Mouse (Mus musculus) ovary, adult 18-20 months (tissue): ENCODE measurements at regions not wholly inside any gene's neighbourhood (a gene's known extent, or its start where the extent isn't known, plus 50 kb on each side); places are given as distances from the start of the nearest gene placed in this dataset.

Source experiments
- DNase-seq: peaks from one replicate; pipeline ENCODE4 v3.0.0; 2022; ENCODE audit warnings: low spot score, mixed read lengths

DNA sequence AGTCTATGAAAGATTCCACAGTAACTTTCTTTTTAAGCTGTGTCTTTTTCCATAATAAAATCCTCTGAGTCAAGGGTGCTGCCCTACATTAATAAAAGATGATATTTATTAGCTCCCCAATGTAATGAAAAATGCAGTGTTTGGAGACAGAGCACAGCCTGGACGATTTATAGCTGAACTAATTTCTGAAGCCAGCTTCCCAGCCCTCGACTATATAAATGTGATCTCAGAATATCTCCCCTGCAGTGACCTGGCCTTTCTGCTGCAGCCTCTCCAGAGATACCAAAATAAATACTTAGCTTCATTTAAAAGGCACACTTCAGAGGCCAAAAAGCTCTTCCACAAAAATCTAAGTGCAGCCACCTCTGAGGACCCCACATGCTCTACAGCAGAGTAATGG, 534.7 kb downstream of the Zfp619 start:
- no peak for DNase-seq

DNA sequence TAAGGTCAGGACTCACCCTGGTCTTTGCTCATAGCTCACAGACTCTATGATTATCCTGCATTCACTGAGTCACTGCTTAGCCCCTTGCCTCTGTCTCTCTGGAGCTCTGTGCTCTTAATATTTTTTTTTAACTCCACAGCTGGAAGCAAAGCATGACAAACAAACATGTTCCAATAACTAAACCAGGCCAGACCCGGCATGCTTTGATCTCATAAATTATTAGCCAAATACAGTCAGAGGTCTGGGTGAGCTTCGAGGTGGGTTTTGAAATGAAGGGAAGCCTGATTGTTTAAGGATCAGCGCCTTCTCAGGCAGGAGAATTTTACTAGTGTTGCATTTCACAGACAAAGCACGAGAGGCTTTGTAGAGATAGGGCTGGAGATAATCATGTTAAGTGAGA, 541.3 kb downstream of the Zfp619 start:
- DNase-seq: no peak

- no peak for DNase-seq
These were observed 547.1 kb downstream of the Zfp619 start for GRCm38 (mm10) chr7:40064631-40065030.

DNA sequence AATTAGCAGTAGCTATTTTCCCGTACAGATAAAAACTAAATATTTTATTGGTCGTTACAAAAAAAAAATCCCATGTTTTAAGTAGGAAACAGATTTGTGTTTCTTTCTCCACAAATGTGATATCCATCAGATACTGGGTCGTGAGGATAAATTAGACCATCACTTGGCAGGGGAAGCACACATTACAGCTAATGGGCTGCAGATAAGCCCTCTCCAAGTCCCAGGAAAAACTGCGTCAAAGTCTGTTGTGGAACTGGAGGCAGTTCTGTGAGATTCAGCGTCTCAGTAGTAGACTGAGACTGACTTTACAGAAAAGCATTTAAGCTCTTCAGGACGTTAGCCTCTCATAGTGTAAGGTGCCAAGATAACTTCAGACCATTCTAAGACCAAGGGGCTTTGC, 548.0 kb downstream of the Zfp619 start:
- peak; percentile 3 for DNase-seq

GRCm38 (mm10) chr7:40067378-40067777, 549.8 kb downstream of the Zfp619 start:
- no peak for DNase-seq

- DNase-seq: no peak
These were observed 553.7 kb downstream of the Zfp619 start for GRCm38 (mm10) chr7:40071313-40071712.

DNA sequence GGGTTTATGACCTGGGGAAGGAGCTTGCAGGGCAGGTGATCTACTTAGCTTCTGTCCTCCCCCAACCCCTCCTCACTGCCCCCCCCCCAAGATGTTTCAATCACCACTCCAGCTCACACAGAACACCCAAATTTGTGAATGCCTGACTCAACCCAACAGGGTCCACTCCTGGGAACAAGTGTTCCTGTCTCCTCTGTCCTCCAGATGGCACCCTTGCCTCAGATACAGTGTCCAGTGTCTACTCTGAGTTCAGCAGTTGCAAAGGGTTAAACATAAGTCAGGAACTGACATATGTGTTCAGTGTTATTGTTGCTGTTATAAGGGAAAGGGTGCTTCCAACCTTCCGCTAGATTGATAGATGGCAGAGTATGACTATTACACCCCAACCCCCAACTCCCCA, 554.9 kb downstream of the Zfp619 start:
- DNase-seq: no peak

DNA sequence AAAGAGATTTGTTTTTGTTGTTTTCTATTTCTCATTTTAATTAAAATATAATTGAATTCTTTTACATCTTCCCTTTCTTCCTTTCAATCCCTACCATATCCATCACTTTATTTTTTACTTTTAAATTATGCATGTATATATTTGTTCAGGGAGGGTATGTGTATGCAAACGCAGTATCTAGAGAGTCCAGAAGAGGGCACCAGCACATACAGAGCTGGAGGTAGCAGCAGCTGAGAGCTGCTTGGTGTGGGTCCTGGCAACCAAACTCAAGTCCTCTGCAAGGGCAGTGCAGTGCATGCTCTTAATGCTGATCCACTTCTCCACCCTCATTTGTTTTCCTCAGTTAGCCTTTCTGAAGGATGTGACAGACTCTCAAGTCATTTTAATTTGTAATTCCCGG, 568.7 kb downstream of the Zfp619 start:
- no peak for DNase-seq

- DNase-seq: no peak
These were observed 579.5 kb downstream of the Zfp619 start for GRCm38 (mm10) chr7:40097094-40097493.

- DNase-seq: peak; percentile 26
These were observed 585.7 kb downstream of the Zfp619 start for GRCm38 (mm10) chr7:40103057-40103945.

DNA sequence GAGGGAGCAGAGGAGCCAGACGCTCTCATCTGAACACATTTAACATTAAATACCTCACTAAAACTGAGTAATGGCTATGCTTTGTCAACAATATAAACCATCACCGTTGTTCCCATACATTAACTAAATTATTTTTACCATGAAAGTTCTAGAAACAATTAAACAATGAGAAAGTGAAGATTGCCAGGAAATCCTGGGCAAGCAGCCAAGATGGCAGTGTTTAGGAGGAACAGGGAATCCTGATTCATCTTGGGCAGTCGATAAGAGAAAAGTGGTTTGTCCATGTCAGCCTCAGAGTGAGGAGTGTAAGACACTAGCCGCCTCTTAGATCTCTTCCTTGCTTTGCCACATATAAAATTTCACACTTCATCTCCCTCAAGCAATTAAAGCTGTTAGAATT, 625.3 kb downstream of the Zfp619 start:
- DNase-seq: no peak

DNA sequence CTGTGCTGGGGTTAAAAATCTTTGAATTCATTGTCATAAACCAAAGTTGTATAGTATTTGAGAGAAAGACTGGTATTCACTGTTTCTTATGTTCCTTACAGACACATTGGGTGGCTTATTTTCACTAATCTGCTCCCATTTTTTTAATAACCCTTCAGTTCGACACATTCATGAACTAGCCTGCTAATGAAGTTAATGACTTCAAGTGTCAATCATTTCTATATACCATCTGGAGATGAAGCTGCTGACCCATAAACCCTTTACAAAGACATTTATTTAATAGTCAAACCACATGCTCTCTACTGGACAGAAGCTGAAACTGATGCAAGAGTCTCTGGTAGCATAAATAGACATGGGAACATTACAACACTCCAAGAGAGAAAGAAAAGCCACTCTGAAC, 626.9 kb downstream of the Zfp619 start:
- no peak for DNase-seq

DNA sequence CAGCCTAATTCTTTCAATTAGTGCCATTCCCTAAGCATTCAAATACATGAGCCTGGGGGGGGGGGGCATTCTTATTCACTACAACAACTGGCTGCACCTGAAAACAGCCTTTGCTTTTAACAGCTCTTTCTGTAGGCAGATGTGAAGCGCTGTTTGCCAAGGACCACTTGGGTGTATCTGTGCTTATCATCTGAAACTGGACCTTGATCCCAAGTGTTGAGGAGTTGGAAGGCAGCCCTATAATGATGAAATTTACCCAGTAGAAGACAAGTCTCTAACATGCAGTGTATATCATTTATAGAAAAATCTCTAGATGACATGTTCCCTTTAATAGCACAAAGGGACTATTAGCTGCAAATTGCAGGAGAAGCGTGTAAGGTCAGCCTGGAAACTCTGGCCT, 660.0 kb downstream of the Zfp619 start:
- DNase-seq: no peak

- no peak for DNase-seq
These were observed 677.8 kb downstream of the Zfp619 start for GRCm38 (mm10) chr7:40195366-40195765.

GRCm38 (mm10) chr7:40202615-40203014, 685.0 kb downstream of the Zfp619 start:
- DNase-seq: no peak

- DNase-seq: no peak
These were observed 686.2 kb upstream of the Vstm2b start for GRCm38 (mm10) chr7:40211956-40212355.

DNA sequence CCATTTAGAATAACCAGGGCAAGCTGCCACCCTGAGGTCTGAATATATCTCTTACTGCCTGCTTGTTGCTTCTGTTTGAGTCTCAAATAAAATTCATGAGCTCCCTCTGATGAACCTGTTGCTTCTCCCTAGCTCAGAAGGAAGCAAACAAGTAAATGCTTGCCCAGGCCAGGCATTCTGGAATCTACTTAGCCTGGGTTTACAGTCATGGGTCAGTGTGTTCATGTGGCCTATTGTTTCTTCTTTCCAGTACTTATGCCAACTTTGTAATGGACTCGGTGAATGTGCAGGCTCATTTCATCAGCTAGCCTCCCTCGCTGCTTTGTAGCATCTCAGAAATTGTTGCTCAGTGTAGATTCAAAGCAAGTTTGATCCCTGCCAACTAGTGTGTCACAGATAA, 685.6 kb upstream of the Vstm2b start:
- DNase-seq: no peak

- no peak for DNase-seq
These were observed 684.5 kb upstream of the Vstm2b start for GRCm38 (mm10) chr7:40213646-40214045.

DNA sequence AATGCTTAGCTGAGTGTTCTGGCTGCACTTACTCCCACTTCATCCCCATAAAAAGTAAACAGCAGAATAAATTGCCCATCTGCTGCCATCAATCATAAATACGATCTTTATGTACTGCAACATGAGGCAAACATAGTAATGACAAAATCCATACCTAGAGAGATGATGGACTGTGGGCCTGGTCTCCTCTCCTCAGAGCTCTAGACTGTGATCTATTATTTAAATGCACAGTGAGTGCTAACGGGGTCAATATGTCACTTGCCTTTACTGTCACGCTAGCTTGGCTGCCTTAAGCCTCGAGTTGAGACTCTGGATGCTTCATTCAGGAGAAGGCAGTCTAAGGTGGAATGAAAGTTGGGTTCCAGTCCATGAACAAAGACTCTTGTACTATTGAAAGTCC, 683.7 kb upstream of the Vstm2b start:
- no peak for DNase-seq

DNA sequence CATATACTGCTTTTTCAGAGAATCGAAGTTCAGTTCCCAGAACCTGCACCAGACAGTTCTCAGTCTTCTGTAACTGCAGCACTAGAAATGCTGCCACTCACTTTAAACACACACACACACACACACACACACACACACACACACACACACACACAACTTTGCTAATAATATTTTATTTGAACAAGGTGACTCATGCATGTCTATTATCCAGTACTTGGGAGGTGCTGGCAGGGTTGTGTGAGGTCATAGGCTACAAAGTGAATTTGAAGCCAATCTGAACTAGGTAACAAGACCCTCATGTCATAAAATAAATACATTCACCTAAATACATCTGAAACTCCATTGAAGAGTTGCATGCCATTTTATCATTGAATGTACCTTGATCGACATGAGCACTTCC, 682.9 kb upstream of the Vstm2b start:
- DNase-seq: no peak

- DNase-seq: no peak
These were observed 677.6 kb upstream of the Vstm2b start for GRCm38 (mm10) chr7:40220549-40220948.

GRCm38 (mm10) chr7:40245188-40245587, 652.9 kb upstream of the Vstm2b start:
- no peak for DNase-seq

- no peak for DNase-seq
These were observed 649.6 kb upstream of the Vstm2b start for GRCm38 (mm10) chr7:40248521-40248920.

GRCm38 (mm10) chr7:40253486-40253885, 644.6 kb upstream of the Vstm2b start:
- DNase-seq: no peak
